Mouse (Mus musculus) megakaryocyte, embryonic 14.5 days (primary cell): Measurements from ENCODE around the gene Npat. TPM values are rescaled to one million over a fixed set of nuclear protein-coding genes. Genes with fewer than 3 reads are reported as not detected.

Source experiments
- H3K27me3 ChIP-seq: replicated peaks from 2 replicates; pipeline ENCODE3; 2012; ENCODE audit warnings: inconsistent platforms
- H3K36me3 ChIP-seq: replicated peaks from 2 replicates; pipeline ENCODE3; 2012; ENCODE audit warnings: low read length, inconsistent platforms, mixed read lengths
- H3K4me1 ChIP-seq: 2 replicates; pipeline ENCODE4 v1.6.1; 2012; ENCODE audit warnings: inconsistent platforms
- H3K4me3 ChIP-seq: replicated peaks from 2 replicates; pipeline ENCODE3; 2012; ENCODE audit warnings: moderate library complexity, mild to moderate bottlenecking, inconsistent platforms
- H3K9me3 ChIP-seq: 2 replicates; pipeline ENCODE4 v1.6.1; 2012; ENCODE audit warnings: inconsistent platforms
- FLI1 ChIP-seq: IDR thresholded peaks from 2 replicates; pipeline ENCODE4 v1.6.1; 2012; ENCODE audit warnings: low read length, inconsistent platforms, mixed read lengths
- GATA1 ChIP-seq: IDR thresholded peaks from 3 replicates; pipeline ENCODE4 v1.6.1; 2012; ENCODE audit warnings: mixed read lengths, low read length, inconsistent platforms, borderline replicate concordance
- polyA plus RNA-seq: library from polyadenylated mRNA; stranded (reverse); fragments of >175 nt; gene quantifications from 2 replicates; pipeline ENCODE4 v1.2.3, GENCODE M21; 2012; ENCODE audit warnings: low replicate concordance; ENCODE audit not compliant: insufficient read depth

The Npat gene
- polyA plus RNA-seq, 1 experiment = 0.66 TPM

- Histone ChIP-seq H3K4me3 (no peak overlapping the region), H3K27me3 (no peaks in the 10 kb centered on the region), H3K4me1 (peaks cover 22% of the 10 kb centered on the region; the same call in 1 of the 2 replicates), H3K36me3 (peaks cover 98% of the 10 kb centered on the region), H3K9me3 (peaks cover 11% of the 10 kb centered on the region; the same call in 1 of the 2 replicates)
- no peak for TF ChIP-seq GATA1
- no peak for TF ChIP-seq FLI1
Measured at GRCm38 (mm10) chr9:53581870-53582269, 45.0 kb downstream of the Npat start.

GRCm38 (mm10) chr9:53594764-53595163, 57.9 kb downstream of the Npat start:
- Histone ChIP-seq H3K4me3 (peak overlapping the region; percentile 26), H3K4me1 (peaks cover 51% of the 10 kb centered on the region), H3K27me3 (no peaks in the 10 kb centered on the region), H3K9me3 (no peaks in the 10 kb centered on the region), H3K36me3 (peaks cover 78% of the 10 kb centered on the region)
- TF ChIP-seq GATA1 (no peak), FLI1 (no peak)

DNA sequence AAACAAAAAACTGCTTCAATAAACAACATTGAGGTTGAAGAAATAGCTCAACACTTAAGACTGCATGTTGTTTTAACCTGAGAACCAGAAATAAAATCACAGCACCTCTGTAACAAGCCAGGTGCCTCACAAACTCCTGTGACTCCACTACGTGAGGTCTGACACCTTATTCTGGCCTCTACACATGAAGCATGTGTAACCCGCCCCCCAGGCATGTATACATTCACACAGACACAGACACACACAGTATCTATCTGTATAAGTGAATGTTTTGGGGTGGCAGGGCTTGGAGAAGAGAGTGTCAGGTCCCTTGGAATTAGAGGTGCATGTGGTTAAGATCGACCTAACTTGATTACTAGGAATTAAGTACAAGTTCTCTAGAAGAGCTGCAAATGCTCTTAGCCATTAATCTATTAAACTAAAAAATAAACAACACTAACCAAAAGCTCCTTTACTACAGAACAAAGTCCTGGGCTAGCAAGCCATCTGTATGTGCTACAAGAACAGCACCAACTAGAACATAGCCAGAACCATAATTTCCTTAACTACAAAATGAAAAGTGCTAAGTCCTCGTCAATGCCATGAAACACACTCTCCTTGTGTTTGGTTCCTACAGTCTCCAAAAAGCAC, 60.2 kb downstream of the Npat start:
- Histone ChIP-seq H3K27me3 (no peaks in the 10 kb centered on the region), H3K4me3 (no peak overlapping the region), H3K9me3 (no peaks in the 10 kb centered on the region), H3K4me1 (peaks cover 61% of the 10 kb centered on the region), H3K36me3 (peaks cover 71% of the 10 kb centered on the region)
- TF ChIP-seq FLI1 (no peak), GATA1 (no peak)

- Histone ChIP-seq H3K4me3 (no peak overlapping the region), H3K36me3 (peaks cover 63% of the 10 kb centered on the region), H3K9me3 (no peaks in the 10 kb centered on the region), H3K4me1 (peaks cover 70% of the 10 kb centered on the region), H3K27me3 (no peaks in the 10 kb centered on the region)
- TF ChIP-seq GATA1 (no peak), FLI1 (no peak)
Measured at GRCm38 (mm10) chr9:53598631-53599030, 61.8 kb downstream of the Npat start.

DNA sequence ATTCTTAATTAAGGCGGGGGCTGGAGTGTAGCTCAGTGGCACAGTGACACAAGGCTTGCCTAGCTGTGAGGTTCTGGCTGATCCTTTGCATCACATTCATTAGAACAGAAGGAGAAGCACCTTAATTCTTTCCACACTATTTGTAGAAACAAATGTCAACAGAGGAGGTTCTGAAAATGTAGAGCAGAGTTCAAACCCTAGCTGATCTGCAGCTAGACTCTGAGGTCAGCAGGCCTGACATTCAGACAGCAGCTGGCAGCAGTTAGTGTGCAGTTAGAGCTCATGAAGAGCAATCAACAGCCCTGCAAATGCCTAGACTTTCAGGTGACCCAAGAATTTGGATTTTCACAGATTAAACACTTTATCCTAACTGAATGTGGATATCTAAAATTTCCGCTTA, 64.7 kb downstream of the Npat start:
- TF ChIP-seq GATA1 (no peak), FLI1 (no peak)
- Histone ChIP-seq H3K36me3 (peaks cover 66% of the 10 kb centered on the region), H3K4me3 (peak overlapping the region; percentile 50), H3K9me3 (no peaks in the 10 kb centered on the region), H3K4me1 (peaks cover 84% of the 10 kb centered on the region), H3K27me3 (no peaks in the 10 kb centered on the region)

- no peak for TF ChIP-seq FLI1
- TF ChIP-seq GATA1 = no peak
- Histone ChIP-seq H3K4me3 (peak overlapping the region; percentile 85), H3K4me1 (peaks cover 86% of the 10 kb centered on the region), H3K36me3 (peaks cover 60% of the 10 kb centered on the region), H3K27me3 (no peaks in the 10 kb centered on the region), H3K9me3 (no peaks in the 10 kb centered on the region)
Measured at GRCm38 (mm10) chr9:53603384-53603783, 66.5 kb downstream of the Npat start.

GRCm38 (mm10) chr9:53603849-53604248, 67.0 kb downstream of the Npat start:
- Histone ChIP-seq H3K4me3 (peak overlapping the region; percentile 85), H3K4me1 (peaks cover 86% of the 10 kb centered on the region), H3K27me3 (no peaks in the 10 kb centered on the region), H3K9me3 (no peaks in the 10 kb centered on the region), H3K36me3 (peaks cover 58% of the 10 kb centered on the region)
- TF ChIP-seq FLI1 = no peak
- no peak for TF ChIP-seq GATA1

- Histone ChIP-seq H3K27me3 (no peaks in the 10 kb centered on the region), H3K36me3 (peaks cover 48% of the 10 kb centered on the region), H3K4me1 (peaks cover 82% of the 10 kb centered on the region), H3K4me3 (peak overlapping the region; percentile 54), H3K9me3 (no peaks in the 10 kb centered on the region)
- TF ChIP-seq GATA1 = no peak
- TF ChIP-seq FLI1 = no peak
Measured at GRCm38 (mm10) chr9:53604954-53605353, 68.1 kb downstream of the Npat start.

DNA sequence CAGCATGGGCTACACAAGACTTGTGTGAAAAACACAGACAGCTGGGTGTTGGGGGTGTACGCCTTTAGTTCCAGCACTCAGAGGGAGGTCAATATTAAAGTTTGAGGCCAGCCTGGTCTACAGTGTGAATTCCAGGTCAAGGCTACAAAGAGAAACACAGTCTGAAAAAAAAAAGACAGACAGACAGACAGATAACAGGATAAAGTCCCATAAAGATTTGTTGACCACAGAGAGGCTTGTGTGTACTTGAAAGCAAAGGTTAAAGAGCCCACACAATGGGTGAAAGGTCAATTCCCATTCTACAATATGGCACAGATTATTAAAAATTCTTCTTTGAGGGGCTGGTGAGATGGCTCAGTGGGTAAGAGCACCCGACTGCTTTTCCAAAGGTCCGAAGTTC, 70.3 kb downstream of the Npat start:
- Histone ChIP-seq H3K36me3 (peaks cover 37% of the 10 kb centered on the region), H3K9me3 (no peaks in the 10 kb centered on the region), H3K4me1 (peaks cover 74% of the 10 kb centered on the region), H3K27me3 (no peaks in the 10 kb centered on the region), H3K4me3 (no peak overlapping the region)
- no peak for TF ChIP-seq FLI1
- no peak for TF ChIP-seq GATA1

DNA sequence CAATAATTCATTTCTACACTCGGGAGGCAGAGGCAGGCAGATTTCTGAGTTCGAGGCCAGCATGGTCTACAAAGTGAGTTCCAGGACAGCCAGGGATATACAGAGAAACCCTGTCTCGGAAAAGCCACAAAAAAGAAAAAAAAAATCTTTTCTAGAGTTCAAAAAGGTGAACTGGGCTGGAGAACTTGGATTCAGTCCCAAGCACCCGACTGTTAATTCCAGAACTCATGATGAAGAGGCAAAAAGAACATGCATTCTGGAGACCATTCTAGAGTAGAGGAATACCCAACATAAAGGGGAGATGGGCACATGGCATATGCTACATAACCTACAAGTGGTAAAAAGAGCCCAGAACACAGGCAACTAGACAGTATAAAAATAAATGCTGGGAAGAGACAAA, 71.0 kb downstream of the Npat start:
- no peaks in the 10 kb centered on the region for H3K9me3 ChIP-seq
- no peaks in the 10 kb centered on the region for H3K27me3 ChIP-seq
- peak overlapping the region; percentile 21 for H3K4me3 ChIP-seq
- H3K36me3 ChIP-seq = peaks cover 35% of the 10 kb centered on the region
- H3K4me1 ChIP-seq = peaks cover 71% of the 10 kb centered on the region
- TF ChIP-seq FLI1 = no peak
- no peak for TF ChIP-seq GATA1

GRCm38 (mm10) chr9:53609306-53609967, 72.6 kb downstream of the Npat start:
- Histone ChIP-seq H3K27me3 (no peaks in the 10 kb centered on the region), H3K4me3 (peak overlapping the region; percentile 99), H3K4me1 (peaks cover 54% of the 10 kb centered on the region), H3K36me3 (peaks cover 37% of the 10 kb centered on the region), H3K9me3 (no peaks in the 10 kb centered on the region)
- TF ChIP-seq FLI1 (no peak), GATA1 (no peak)
